ENCODE assay signal across 14 mouse cellular contexts in genomic region chr13:116311011-116311410, GRCm38 (mm10). TPM values are rescaled to one million over a fixed set of nuclear protein-coding genes. Genes with fewer than 3 reads are reported as not detected.
DNase-seq lines count a peak whose midpoint lies in the region; ATAC-seq and TF ChIP-seq lines count a peak whose summit lies in the region.
"Had no signal": no experiment of that assay in that cellular context is flagged by ENCODE, and none has a peak within 500 bp of the region (broad histone marks: within the 10 kb centered on the region; RNA-seq: fewer than 3 reads in every experiment).

No protein-coding gene starts in this region.

- no peaks in the 10 kb centered on the region for H3K9me3 ChIP-seq in hindbrain, embryonic 11.5 days (ENCODE audit: control insufficient read depth, low read length)
- no peaks in the 10 kb centered on the region for H3K9me3 ChIP-seq in hindbrain, embryonic 13.5 days
- H3K9me3 ChIP-seq in embryonic facial prominence, embryonic 13.5 days, result no peaks in the 10 kb centered on the region
- no peaks in the 10 kb centered on the region for H3K9me3 ChIP-seq in forebrain, embryonic 15.5 days
- H3K9me3 ChIP-seq: liver, embryonic 13.5 days had no signal

- H3K4me1 ChIP-seq in hindbrain, embryonic 11.5 days (replicated peaks; ENCODE audit: control insufficient read depth, insufficient read depth, low read length), result no peaks in the 10 kb centered on the region
- H3K4me1 ChIP-seq in hindbrain, embryonic 13.5 days (replicated peaks), result peaks cover 10% of the 10 kb centered on the region
- H3K4me1 ChIP-seq in embryonic facial prominence, embryonic 13.5 days, result peaks cover 6% of the 10 kb centered on the region; the same call in 1 of the 2 replicates
- H3K4me1 ChIP-seq in forebrain, embryonic 15.5 days, result peaks cover 20% of the 10 kb centered on the region

- H3K27ac ChIP-seq in hindbrain, embryonic 11.5 days (ENCODE audit: low read depth, low read length), result no peak overlapping the region
- H3K27ac ChIP-seq in hindbrain, embryonic 13.5 days, result no peak overlapping the region
- H3K27ac ChIP-seq in embryonic facial prominence, embryonic 13.5 days, result no peak overlapping the region
- H3K27ac ChIP-seq in forebrain, embryonic 15.5 days (replicated peaks), result 0 out of 2 replicates have a peak overlapping the region, but pooled peaks have one; percentile 25
- H3K27ac ChIP-seq: kidney, postnatal 0 days; liver, embryonic 13.5 days had no signal

- no peak overlapping the region for H3ac ChIP-seq in myocyte (ENCODE audit: control insufficient read depth, insufficient read length)

- H3K4me2 ChIP-seq in hindbrain, embryonic 11.5 days (replicated peaks; ENCODE audit: low read depth, low read length), result no peak overlapping the region
- no peak overlapping the region for H3K4me2 ChIP-seq in hindbrain, embryonic 13.5 days
- H3K4me2 ChIP-seq in embryonic facial prominence, embryonic 13.5 days, result peak overlapping the region; percentile 12; the same call in 1 of the 2 replicates
- peak overlapping the region; percentile 17 for H3K4me2 ChIP-seq in forebrain, embryonic 15.5 days (replicated peaks)
- peak overlapping the region; percentile 72 for H3K4me2 ChIP-seq in myocyte (ENCODE audit: low read depth)
- H3K4me2 ChIP-seq: liver, embryonic 13.5 days had no signal

- H3K27me3 ChIP-seq in hindbrain, embryonic 11.5 days (ENCODE audit: control insufficient read depth, insufficient read depth, low read length), result peaks cover 77% of the 10 kb centered on the region
- peaks cover 94% of the 10 kb centered on the region for H3K27me3 ChIP-seq in hindbrain, embryonic 13.5 days
- H3K27me3 ChIP-seq in embryonic facial prominence, embryonic 13.5 days, result peaks cover 89% of the 10 kb centered on the region
- peaks cover 68% of the 10 kb centered on the region for H3K27me3 ChIP-seq in forebrain, embryonic 15.5 days
- no peaks in the 10 kb centered on the region for H3K27me3 ChIP-seq in myocyte (ENCODE audit: control insufficient read depth, insufficient read depth, insufficient read length)

- ATAC-seq in hindbrain, embryonic 11.5 days (ENCODE audit: low FRiP score), result no peak
- no peak for ATAC-seq in hindbrain, embryonic 13.5 days (ENCODE audit: low FRiP score)
- no peak for ATAC-seq in embryonic facial prominence, embryonic 13.5 days (ENCODE audit: insufficient number of reproducible peaks, insufficient read depth, low FRiP score, low TSS enrichment, low read depth)
- no peak for ATAC-seq in forebrain, embryonic 15.5 days (replicated peaks)

- 0 out of 2 replicates have a peak overlapping the region, but pooled peaks have one; percentile 57 for H3K4me3 ChIP-seq in hindbrain, embryonic 11.5 days (ENCODE audit: low read depth, low read length)
- H3K4me3 ChIP-seq in hindbrain, embryonic 13.5 days, result no peak overlapping the region; the same call in 1 of the 2 replicates
- H3K4me3 ChIP-seq in embryonic facial prominence, embryonic 13.5 days, result peak overlapping the region; percentile 56; the same call in 1 of the 2 replicates
- H3K4me3 ChIP-seq in forebrain, embryonic 15.5 days, result peak overlapping the region; percentile 60
- H3K4me3 ChIP-seq in myocyte, result peak overlapping the region; percentile 44
- H3K4me3 ChIP-seq: liver, embryonic 13.5 days had no signal

- peak; percentile 22 for DNase-seq in hindbrain, embryonic 11.5 days (ENCODE audit: low spot score)
- no peak for DNase-seq in left cerebral cortex, postnatal 36 days (ENCODE audit: low spot score in 2 of 2)
- DNase-seq in lung, postnatal 25 days (ENCODE audit: low spot score), result no peak
- DNase-seq in urinary bladder, postnatal 25 days (ENCODE audit: low spot score), result no peak
- DNase-seq: gastrocnemius, postnatal 36 days; layer of hippocampus, postnatal 36 days; liver, embryonic 13.5 days; lung, postnatal 36 days had no signal

- intact Hi-C loops in left cerebral cortex, postnatal 36 days (cut with DNase I), result no loop called here

- WGBS in hindbrain, embryonic 11.5 days, result 6% methylated on average over 4 of the region's 4 CpGs
- WGBS in hindbrain, embryonic 13.5 days, result under 1% methylated on average over 4 of the region's 4 CpGs
- WGBS in embryonic facial prominence, embryonic 13.5 days, result 12% methylated on average over 4 of the region's 4 CpGs
- 7% methylated on average over 4 of the region's 4 CpGs for WGBS in forebrain, embryonic 15.5 days

- no peaks in the 10 kb centered on the region for H3K36me3 ChIP-seq in hindbrain, embryonic 11.5 days (ENCODE audit: control insufficient read depth, insufficient read depth, low read length)
- no peaks in the 10 kb centered on the region for H3K36me3 ChIP-seq in hindbrain, embryonic 13.5 days
- H3K36me3 ChIP-seq in embryonic facial prominence, embryonic 13.5 days, result no peaks in the 10 kb centered on the region
- no peaks in the 10 kb centered on the region for H3K36me3 ChIP-seq in forebrain, embryonic 15.5 days
- H3K36me3 ChIP-seq in myocyte (ENCODE audit: control insufficient read depth, insufficient read depth), result no peaks in the 10 kb centered on the region
- H3K36me3 ChIP-seq: liver, embryonic 13.5 days had no signal

- TF ChIP-seq POLR2A in myocyte (IDR thresholded peaks at IDR 0.05; ENCODE audit: insufficient read length, low read depth), result no peak

- H3K79me2 ChIP-seq in myocyte (ENCODE audit: control insufficient read depth, insufficient read depth), result no peaks in the 10 kb centered on the region

- H3K9ac ChIP-seq in hindbrain, embryonic 11.5 days (ENCODE audit: low read depth, low read length), result no peak overlapping the region
- no peak overlapping the region for H3K9ac ChIP-seq in hindbrain, embryonic 13.5 days
- H3K9ac ChIP-seq in embryonic facial prominence, embryonic 13.5 days, result no peak overlapping the region
- no peak overlapping the region for H3K9ac ChIP-seq in forebrain, embryonic 15.5 days (replicated peaks)
- H3K9ac ChIP-seq: liver, embryonic 13.5 days had no signal

TF ChIP-seq in myocyte, 11 proteins besides CTCF, POLR2A, EP300 and RAD21:
- TF ChIP-seq MYOG (IDR thresholded peaks at IDR 0.05; ENCODE audit: control insufficient read depth in 1 of 3, insufficient read depth in 1 of 3, insufficient read length in 2 of 3, low read depth in 2 of 3), result no peak
- TF ChIP-seq TCF3 (IDR thresholded peaks at IDR 0.05; ENCODE audit: insufficient read length, low read depth), result no peak
- no peak for TF ChIP-seq CEBPB (IDR thresholded peaks at IDR 0.05; ENCODE audit: insufficient read depth, poor library complexity, severe bottlenecking)
- TF ChIP-seq MAX (IDR thresholded peaks at IDR 0.05; ENCODE audit: low read depth), result no peak
- TF ChIP-seq REST (IDR thresholded peaks at IDR 0.05; ENCODE audit: insufficient read depth, insufficient read length), result no peak
TF ChIP-seq in myocyte: peak in this region for 0.

RNA-seq across cellular contexts. Expression of gene Isl1, which starts 1.5 kb away (rescaled TPM):
- polyA plus RNA-seq in hindbrain, embryonic 11.5 days (2014; fragmentation: Nextera tagmentation; extraction: Ambion mirVana), result 46.5 and 60.5 TPM in 2 replicates
- 43.3 and 51.8 TPM in 2 replicates for polyA plus RNA-seq in hindbrain, embryonic 13.5 days (2015; fragmentation: Nextera tagmentation; extraction: Ambion mirVana)
- polyA plus RNA-seq in embryonic facial prominence, embryonic 13.5 days (2015; fragmentation: Nextera tagmentation; extraction: Ambion mirVana), result 9.4 and 11.9 TPM in 2 replicates
- polyA plus RNA-seq in forebrain, embryonic 15.5 days (2015; fragmentation: Nextera tagmentation; extraction: Ambion mirVana), result 58.1 and 65.4 TPM in 2 replicates
- 3.0 TPM for polyA plus RNA-seq in myocyte (2012; fragmentation: generic; extraction: Trizol)
- total RNA-seq in left cerebral cortex, postnatal 36 days (2021), result 1 to 10 TPM in 1 of 2 experiments, under 1 TPM in 1; 0.81 to 2.7 TPM
- total RNA-seq: hematopoietic stem cell, adult 5-6 weeks; layer of hippocampus, postnatal 36 days had no signal

Comparison
In these comparisons a context has a peak if more than half of its experiments do, and no peak if none do; other contexts are left out.
1. H3K4me2 ChIP-seq: peak in embryonic facial prominence, embryonic 13.5 days (single experiment), forebrain, embryonic 15.5 days (single experiment) and myocyte (single experiment); none in hindbrain, embryonic 11.5 days (single experiment) and hindbrain, embryonic 13.5 days (single experiment).